Mouse (Mus musculus): ENCODE measurements around the gene Tmem206. TPM values are rescaled to one million over a fixed set of nuclear protein-coding genes. Genes with fewer than 3 reads are reported as not detected.
A peak's percentile ranks its signal among the peaks of the same experiment; 100 is the strongest.

Gene Tmem206
- polyA plus RNA-seq (2015; fragmentation: Nextera tagmentation; extraction: Ambion mirVana) = 17.8 and 18.3 TPM in 2 replicates

- ATAC-seq (ENCODE audit: insufficient number of reproducible peaks, insufficient read depth, low FRiP score, low TSS enrichment, low read depth) = peak; percentile 91
- H3K4me3 ChIP-seq = peak within 1 kb of the TSS; percentile 81
- no peaks in the 10 kb centered on the region for H3K36me3 ChIP-seq
- H3K9ac ChIP-seq = peak within 1 kb of the TSS; percentile 86
- no peaks in the 10 kb centered on the region for H3K9me3 ChIP-seq
- peak within 1 kb of the TSS; percentile 71; the same call in 1 of the 2 replicates for H3K27ac ChIP-seq
- H3K27me3 ChIP-seq = no peaks in the 10 kb centered on the region
- peaks cover 24% of the 10 kb centered on the region for H3K4me1 ChIP-seq
- under 1% methylated on average over 42 of the region's 42 CpGs for WGBS
- H3K4me2 ChIP-seq = peak within 1 kb of the TSS; percentile 94
Observed at GRCm38 (mm10) chr1:191325726-191326232, at the start of gene Tmem206. TSS of gene Tmem206 (plus strand) at chr1:191325912.

GRCm38 (mm10) chr1:191276181-191276580 is 49.5 kb upstream of the Tmem206 start:
- Histone ChIP-seq H3K4me2 (no peak overlapping the region), H3K4me3 (no peak overlapping the region), H3K9ac (no peak overlapping the region), H3K4me1 (0 out of 2 replicates have a peak, but pooled peaks cover 3% of the 10 kb centered on the region), H3K27me3 (no peaks in the 10 kb centered on the region), H3K9me3 (no peaks in the 10 kb centered on the region), H3K27ac (no peak overlapping the region), H3K36me3 (no peaks in the 10 kb centered on the region)
- ATAC-seq (ENCODE audit: insufficient number of reproducible peaks, insufficient read depth, low FRiP score, low TSS enrichment, low read depth) = no peak
- 94% methylated on average over 7 of the region's 7 CpGs for WGBS

- WGBS = 78% methylated on average over 14 of the region's 14 CpGs
- no peaks in the 10 kb centered on the region for H3K36me3 ChIP-seq
- no peak overlapping the region for H3K9ac ChIP-seq
- no peaks in the 10 kb centered on the region for H3K27me3 ChIP-seq
- H3K4me2 ChIP-seq = no peak overlapping the region
- ATAC-seq (ENCODE audit: insufficient number of reproducible peaks, insufficient read depth, low FRiP score, low TSS enrichment, low read depth) = no peak
- H3K4me1 ChIP-seq = 0 out of 2 replicates have a peak, but pooled peaks cover 3% of the 10 kb centered on the region
- no peak overlapping the region for H3K27ac ChIP-seq
- H3K9me3 ChIP-seq = no peaks in the 10 kb centered on the region
- no peak overlapping the region for H3K4me3 ChIP-seq
Observed at GRCm38 (mm10) chr1:191277549-191278059, 48.1 kb upstream of the Tmem206 start.

GRCm38 (mm10) chr1:191278324-191278723 is 47.4 kb upstream of the Tmem206 start:
- H3K9me3 ChIP-seq = no peaks in the 10 kb centered on the region
- H3K27me3 ChIP-seq = no peaks in the 10 kb centered on the region
- H3K4me3 ChIP-seq = no peak overlapping the region
- H3K27ac ChIP-seq = no peak overlapping the region
- WGBS = 84% methylated on average over 4 of the region's 4 CpGs
- H3K9ac ChIP-seq = no peak overlapping the region
- no peak overlapping the region for H3K4me2 ChIP-seq
- no peaks in the 10 kb centered on the region for H3K36me3 ChIP-seq
- 0 out of 2 replicates have a peak, but pooled peaks cover 3% of the 10 kb centered on the region for H3K4me1 ChIP-seq
- no peak for ATAC-seq (ENCODE audit: insufficient number of reproducible peaks, insufficient read depth, low FRiP score, low TSS enrichment, low read depth)

- Histone ChIP-seq H3K4me2 (no peak overlapping the region), H3K9ac (no peak overlapping the region), H3K36me3 (no peaks in the 10 kb centered on the region), H3K4me1 (no peaks in the 10 kb centered on the region), H3K4me3 (no peak overlapping the region), H3K9me3 (no peaks in the 10 kb centered on the region), H3K27me3 (no peaks in the 10 kb centered on the region), H3K27ac (no peak overlapping the region)
- 84% methylated on average over 7 of the region's 7 CpGs for WGBS
- ATAC-seq (ENCODE audit: insufficient number of reproducible peaks, insufficient read depth, low FRiP score, low TSS enrichment, low read depth) = no peak
Observed at GRCm38 (mm10) chr1:191281171-191281570, 44.5 kb upstream of the Tmem206 start.

- H3K9me3 ChIP-seq = no peaks in the 10 kb centered on the region
- ATAC-seq (ENCODE audit: insufficient number of reproducible peaks, insufficient read depth, low FRiP score, low TSS enrichment, low read depth) = no peak
- H3K27ac ChIP-seq = no peak overlapping the region
- H3K4me2 ChIP-seq = no peak overlapping the region
- H3K9ac ChIP-seq = no peak overlapping the region
- WGBS = 79% methylated on average over 1 of the region's 1 CpGs
- H3K27me3 ChIP-seq = no peaks in the 10 kb centered on the region
- H3K4me3 ChIP-seq = no peak overlapping the region
- H3K36me3 ChIP-seq = no peaks in the 10 kb centered on the region
- H3K4me1 ChIP-seq = no peaks in the 10 kb centered on the region
Observed at GRCm38 (mm10) chr1:191282319-191282718, 43.4 kb upstream of the Tmem206 start.

- H3K27me3 ChIP-seq = no peaks in the 10 kb centered on the region
- WGBS = 76% methylated on average over 13 of the region's 13 CpGs
- ATAC-seq (ENCODE audit: insufficient number of reproducible peaks, insufficient read depth, low FRiP score, low TSS enrichment, low read depth) = no peak
- no peaks in the 10 kb centered on the region for H3K36me3 ChIP-seq
- no peaks in the 10 kb centered on the region for H3K4me1 ChIP-seq
- no peak overlapping the region for H3K9ac ChIP-seq
- H3K4me3 ChIP-seq = no peak overlapping the region
- H3K27ac ChIP-seq = no peak overlapping the region
- H3K9me3 ChIP-seq = no peaks in the 10 kb centered on the region
- H3K4me2 ChIP-seq = no peak overlapping the region
Observed at GRCm38 (mm10) chr1:191283110-191284040, 42.3 kb upstream of the Tmem206 start.

- WGBS = 83% methylated on average over 8 of the region's 8 CpGs
- Histone ChIP-seq H3K27ac (no peak overlapping the region), H3K27me3 (no peaks in the 10 kb centered on the region), H3K4me2 (no peak overlapping the region), H3K36me3 (no peaks in the 10 kb centered on the region), H3K4me1 (no peaks in the 10 kb centered on the region), H3K9ac (no peak overlapping the region), H3K4me3 (no peak overlapping the region), H3K9me3 (no peaks in the 10 kb centered on the region)
- ATAC-seq (ENCODE audit: insufficient number of reproducible peaks, insufficient read depth, low FRiP score, low TSS enrichment, low read depth) = no peak
Observed at GRCm38 (mm10) chr1:191284502-191284901, 41.2 kb upstream of the Tmem206 start.

- no peaks in the 10 kb centered on the region for H3K36me3 ChIP-seq
- no peak for ATAC-seq (ENCODE audit: insufficient number of reproducible peaks, insufficient read depth, low FRiP score, low TSS enrichment, low read depth)
- H3K27me3 ChIP-seq = no peaks in the 10 kb centered on the region
- H3K9ac ChIP-seq = no peak overlapping the region
- 0 out of 2 replicates have a peak, but pooled peaks cover 5% of the 10 kb centered on the region for H3K4me1 ChIP-seq
- 35% methylated on average over 8 of the region's 8 CpGs for WGBS
- no peaks in the 10 kb centered on the region for H3K9me3 ChIP-seq
- no peak overlapping the region for H3K4me3 ChIP-seq
- H3K27ac ChIP-seq = no peak overlapping the region
- no peak overlapping the region for H3K4me2 ChIP-seq
Observed at GRCm38 (mm10) chr1:191288762-191289161, 37.0 kb upstream of the Tmem206 start.

- ATAC-seq (ENCODE audit: insufficient number of reproducible peaks, insufficient read depth, low FRiP score, low TSS enrichment, low read depth) = no peak
- Histone ChIP-seq H3K9me3 (no peaks in the 10 kb centered on the region), H3K9ac (no peak overlapping the region), H3K4me2 (no peak overlapping the region), H3K27me3 (no peaks in the 10 kb centered on the region), H3K4me3 (no peak overlapping the region), H3K4me1 (0 out of 2 replicates have a peak, but pooled peaks cover 5% of the 10 kb centered on the region), H3K36me3 (no peaks in the 10 kb centered on the region), H3K27ac (no peak overlapping the region)
- WGBS = 65% methylated on average over 5 of the region's 5 CpGs
Observed at GRCm38 (mm10) chr1:191292348-191292747, 33.4 kb upstream of the Tmem206 start.

GRCm38 (mm10) chr1:191293051-191293450 is 32.7 kb upstream of the Tmem206 start:
- Histone ChIP-seq H3K4me3 (no peak overlapping the region), H3K9me3 (no peaks in the 10 kb centered on the region), H3K4me1 (0 out of 2 replicates have a peak, but pooled peaks cover 5% of the 10 kb centered on the region), H3K4me2 (no peak overlapping the region), H3K27ac (no peak overlapping the region), H3K27me3 (no peaks in the 10 kb centered on the region), H3K9ac (no peak overlapping the region), H3K36me3 (no peaks in the 10 kb centered on the region)
- 86% methylated on average over 2 of the region's 2 CpGs for WGBS
- ATAC-seq (ENCODE audit: insufficient number of reproducible peaks, insufficient read depth, low FRiP score, low TSS enrichment, low read depth) = no peak
